In the genomic region with DNA sequence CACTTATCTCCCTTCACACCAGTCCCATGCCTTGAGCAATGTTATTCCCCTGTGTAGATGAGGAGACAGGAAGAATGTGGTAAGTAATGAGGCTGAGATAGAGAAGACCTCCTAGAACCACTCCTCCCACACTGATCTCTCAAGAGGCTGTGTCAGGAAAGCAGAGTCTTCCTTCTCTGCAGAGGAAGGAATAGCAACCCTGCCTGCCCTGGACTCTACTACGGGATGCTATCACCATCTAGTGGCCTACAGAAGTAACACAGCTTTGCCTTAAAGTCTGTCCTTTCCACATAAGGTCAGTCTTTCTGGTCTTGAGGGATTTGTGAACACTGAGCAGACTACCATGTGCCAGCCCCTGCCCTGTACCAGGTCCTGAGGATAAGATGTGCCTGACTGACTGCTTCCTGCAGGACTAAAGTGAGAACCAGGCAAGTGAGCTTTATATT, we compare ENCODE assay signal across 1 mouse cellular context.
TF ChIP-seq lines count a peak whose summit lies in the region.

No protein-coding gene starts in this region.

TF ChIP-seq in CH12.LX, 34 proteins besides CTCF, POLR2A, EP300 and RAD21 (continued from another document):
- no peak for TF ChIP-seq ETS1 (conservative IDR thresholded peaks at IDR 0.05; ENCODE audit: low read depth, low read length)
- peak; percentile 87 for TF ChIP-seq SMC3 (IDR thresholded peaks at IDR 0.05; ENCODE audit: low read depth, low read length)
- peak; percentile 30; the same call in 1 of the 2 replicates for TF ChIP-seq ZNF384 (IDR thresholded peaks at IDR 0.05; ENCODE audit: low read depth, low read length)
- TF ChIP-seq MYC (IDR thresholded peaks at IDR 0.05; ENCODE audit: low read depth, low read length) = no peak
